Mouse (Mus musculus) left cerebral cortex, postnatal 14 days (tissue): ENCODE measurements around the gene Ank3. TPM values are rescaled to one million over a fixed set of nuclear protein-coding genes. Genes with fewer than 3 reads are reported as not detected.

Source experiments
- DNase-seq, 2 experiments: peaks; one replicate each; pipeline ENCODE4 v3.0.0; 2021 to 2022; ENCODE audit warnings: low spot score in 2 of 2, mixed read lengths in 1 of 2
- intact Hi-C: fragments of 180-260 bp; cut with DNase I; formaldehyde crosslinking; loops from one replicate; pipeline ENCODE4 v1.15.1; 2025
- total RNA-seq, 2 experiments: library from RNA; stranded (reverse); gene quantifications; 2 replicates each; pipeline ENCODE4 v1.2.3; 2021

Ank3 gene
- total RNA-seq, 2 experiments from 2014 or later: 533 to 540 TPM

DNA sequence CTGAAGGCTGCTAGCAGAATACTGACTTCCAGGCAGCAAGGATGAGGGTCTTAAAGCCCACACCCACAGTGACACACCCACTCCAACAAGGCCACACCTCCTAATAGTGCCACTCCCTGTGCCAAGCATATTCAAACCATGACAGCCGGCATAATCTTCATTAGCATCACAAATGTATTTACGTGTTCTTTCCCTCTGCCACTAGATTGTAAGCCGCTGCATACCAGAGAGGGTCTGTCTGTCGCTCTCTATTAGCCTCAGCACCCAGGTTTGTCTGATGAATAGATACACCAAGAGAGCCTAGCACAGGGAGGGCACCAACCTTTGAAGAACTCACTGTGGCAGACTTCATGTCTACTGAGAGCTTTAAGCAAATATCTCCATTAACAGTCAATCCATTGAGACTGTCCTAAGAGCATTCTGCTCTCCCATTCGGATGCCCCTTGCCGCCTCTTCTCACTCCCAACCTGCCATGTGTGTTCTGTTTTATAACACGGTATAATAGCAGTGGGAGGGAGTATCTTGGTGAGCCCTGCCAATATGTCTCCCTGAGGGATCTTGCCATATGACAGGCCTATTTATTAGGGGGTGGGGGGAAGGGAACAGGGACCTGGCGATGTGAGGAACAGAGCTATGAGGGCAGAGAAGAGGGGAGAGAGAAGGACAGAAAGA lies 668.1 kb downstream of the Ank3 start:
- DNase-seq: no peak
- intact Hi-C loops: no loop called here

DNA sequence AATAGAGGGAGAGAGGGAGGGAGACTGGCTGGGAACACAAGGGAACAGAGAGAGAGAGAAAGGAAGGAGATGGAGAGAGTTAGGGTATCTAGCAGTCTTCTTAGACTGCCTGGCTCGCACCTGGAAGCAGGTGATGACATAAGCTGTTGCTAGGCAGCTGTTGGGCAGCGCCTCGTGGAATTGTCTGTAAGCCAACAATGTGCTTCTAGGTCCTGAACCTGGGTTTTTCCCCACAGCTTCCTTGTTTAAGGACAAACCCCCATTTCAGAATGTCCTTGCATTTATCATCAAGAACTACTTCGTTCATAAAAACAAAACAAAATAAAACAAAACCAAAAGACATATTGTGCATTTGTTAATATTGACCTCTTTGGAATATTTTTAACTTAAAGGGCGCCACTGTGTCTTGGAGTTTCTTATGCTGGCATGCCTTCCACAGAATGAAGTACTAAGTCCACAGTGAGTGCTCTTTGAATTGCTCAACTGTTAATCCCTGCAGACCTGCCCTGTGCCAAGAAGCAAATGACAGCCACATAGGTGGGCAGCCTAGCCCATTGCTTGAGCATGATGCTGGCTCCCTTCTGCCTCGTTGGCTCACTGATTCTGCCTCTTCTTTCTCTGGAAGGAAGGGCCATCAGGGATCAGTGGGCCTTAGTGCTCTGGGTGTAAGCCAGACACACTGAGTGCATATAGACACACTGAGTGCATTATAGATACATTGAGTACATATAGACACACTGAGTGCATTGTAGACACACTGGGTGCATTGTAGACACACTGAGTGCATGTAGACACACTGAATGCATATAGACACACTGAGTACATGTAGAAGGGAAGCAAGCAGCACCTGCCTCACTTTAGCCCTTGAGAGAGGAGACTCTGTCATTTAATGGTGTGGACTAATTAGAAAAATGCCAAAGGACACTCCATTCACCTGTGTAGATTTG lies 668.9 kb downstream of the Ank3 start:
- DNase-seq: no peak
- intact Hi-C loops: no loop called here

DNA sequence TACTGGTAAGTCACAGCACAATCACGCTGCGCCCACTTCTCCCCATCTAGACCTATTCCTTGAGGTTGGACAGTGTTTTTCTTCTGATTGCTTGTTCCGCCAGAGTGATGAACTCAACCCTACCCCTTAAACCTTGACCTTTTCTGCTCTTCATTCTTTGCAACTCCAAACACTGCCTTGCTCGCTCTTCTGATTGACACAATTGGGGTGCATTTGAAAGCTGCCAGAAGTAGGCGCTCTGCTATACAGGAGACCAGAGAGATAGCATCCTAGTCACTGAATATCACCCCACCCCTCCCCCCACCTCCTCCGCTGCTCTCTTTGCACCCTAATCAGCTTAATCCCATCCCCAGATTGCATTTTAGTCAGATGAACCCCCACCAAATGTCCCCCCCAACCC lies 670.7 kb downstream of the Ank3 start:
- DNase-seq: no peak
- intact Hi-C loops: no loop called here

DNA sequence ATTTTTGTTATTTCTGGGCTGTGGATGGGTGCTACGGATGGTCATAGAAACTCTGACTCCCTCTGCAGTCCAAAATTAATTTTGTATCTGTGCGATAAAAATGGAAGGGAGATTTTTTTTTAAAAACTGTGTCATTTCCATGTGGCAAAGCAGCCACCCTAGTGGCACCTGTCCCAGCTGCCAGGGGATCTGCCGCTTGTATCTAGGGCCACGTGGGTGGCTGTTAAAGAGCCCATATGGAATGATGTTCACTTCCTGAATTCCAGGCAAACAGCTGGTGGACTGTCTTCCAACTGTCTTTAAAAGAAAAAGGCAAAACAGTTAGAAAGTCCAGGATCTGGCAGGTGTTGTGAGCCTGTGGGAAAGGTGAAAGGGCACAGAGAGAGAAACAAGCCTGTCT lies 672.8 kb downstream of the Ank3 start:
- intact Hi-C loops: no loop called here
- DNase-seq: peak; percentile 49 to 63

Other genes with a start within 250 kb of the Ank3 start
- 10 to 100 TPM; 10.0 to 11.4 TPM for gene Rhobtb1, start 247.3 kb upstream of the Ank3 start, total RNA-seq
- gene A930033H14Rik, start 185.7 kb upstream of the Ank3 start, total RNA-seq: 1 to 10 TPM; 4.1 to 4.3 TPM
- gene Cdk1, start 45.8 kb upstream of the Ank3 start, total RNA-seq: 1 to 10 TPM; 2.6 to 3.3 TPM